Mouse (Mus musculus): ENCODE measurements around the gene Fbxo22. TPM values are rescaled to one million over a fixed set of nuclear protein-coding genes. Genes with fewer than 3 reads are reported as not detected.

The Fbxo22 gene
- polyA plus RNA-seq, 1 experiment from 2014 or later = 63.5 TPM

Other genes with a start within 250 kb of the Fbxo22 start
- gene Chrna5, start 228.0 kb upstream of the Fbxo22 start, polyA plus RNA-seq (2014; fragmentation: Nextera tagmentation; extraction: Ambion mirVana) = 2.9 and 4.4 TPM in 2 replicates
- 13.4 TPM in 2 replicates for gene Chrna3, start 182.4 kb upstream of the Fbxo22 start, polyA plus RNA-seq (2014; fragmentation: Nextera tagmentation; extraction: Ambion mirVana)
- gene Chrnb4, start 160.1 kb upstream of the Fbxo22 start, polyA plus RNA-seq (2014; fragmentation: Nextera tagmentation; extraction: Ambion mirVana) = 6.0 and 7.6 TPM in 2 replicates
- 24.8 and 35.2 TPM in 2 replicates for gene Ube2q2, start 60.1 kb upstream of the Fbxo22 start, polyA plus RNA-seq (2014; fragmentation: Nextera tagmentation; extraction: Ambion mirVana)
- gene Nrg4, start 117.9 kb downstream of the Fbxo22 start, polyA plus RNA-seq (2014; fragmentation: Nextera tagmentation; extraction: Ambion mirVana) = 1.1 and 2.0 TPM in 2 replicates
- gene Tmem266, start 118.0 kb downstream of the Fbxo22 start, polyA plus RNA-seq (2014; fragmentation: Nextera tagmentation; extraction: Ambion mirVana) = 0.62 and 0.94 TPM in 2 replicates

All from stomach, embryonic 14.5 days (tissue).